Mouse (Mus musculus) lung, postnatal 36 days (tissue): ENCODE data around the gene Mapk3.

Source experiments
- DNase-seq: peaks from one replicate; pipeline ENCODE4 v3.0.0; 2022; ENCODE audit warnings: mixed read lengths

The Mapk3 gene

GRCm38 (mm10) chr7:126807405-126807804, 48.0 kb downstream of the Mapk3 start:
- no peak for DNase-seq

GRCm38 (mm10) chr7:126808703-126809455, 49.5 kb downstream of the Mapk3 start:
- DNase-seq: peak; percentile 90

- DNase-seq: no peak
Observed at GRCm38 (mm10) chr7:126809723-126810369, 50.4 kb downstream of the Mapk3 start.
